Mouse (Mus musculus): ENCODE data around the gene Prkch.

DNA sequence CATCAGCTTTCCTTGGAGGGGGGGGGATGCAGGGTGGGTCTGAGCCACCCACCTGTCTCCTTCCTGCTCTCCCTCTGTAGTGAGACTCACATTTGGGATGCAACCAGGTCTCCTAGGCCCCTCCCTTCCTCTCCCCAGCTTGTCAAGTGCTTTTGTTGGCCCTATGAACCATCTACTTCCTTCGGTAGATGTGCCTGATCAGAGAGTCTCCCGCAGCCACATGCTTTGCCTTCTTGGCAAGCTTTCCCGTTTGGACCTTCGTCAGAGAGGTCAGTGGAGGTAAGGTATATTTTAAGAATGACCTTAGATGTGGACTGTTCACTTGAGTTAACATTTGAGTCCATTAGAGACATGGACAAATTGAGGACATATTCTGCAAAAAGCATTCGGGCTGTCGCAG, 184.9 kb downstream of the Prkch start:
- TF ChIP-seq POLR2A (IDR thresholded peaks at IDR 0.05; ENCODE audit: control insufficient read depth, low read depth, low read length), result no peak
- TF ChIP-seq CTCF (IDR thresholded peaks at IDR 0.05; ENCODE audit: control insufficient read depth, insufficient read depth, insufficient replicate concordance, low read depth, low read length), result no peak
